Mouse (Mus musculus) hindbrain, postnatal 0 days (tissue): Measurements from ENCODE around the gene Rnaseh2a. TPM values are rescaled to one million over a fixed set of nuclear protein-coding genes. Genes with fewer than 3 reads are reported as not detected.
A peak's percentile ranks its signal among the peaks of the same experiment; 100 is the strongest.

Experiments
- ATAC-seq: fragments of 200-750 bp; cut with Nextera tagmentation; 2 replicates; pipeline ENCODE4 v1.8.0; 2017; ENCODE audit warnings: mild to moderate bottlenecking, moderate TSS enrichment, moderate library complexity
- DNase-seq: peaks from one replicate; pipeline ENCODE4 v3.0.0-alpha.2; 2015; ENCODE audit warnings: low spot score
- H3K27ac ChIP-seq: fragments of 300-500 bp; sonication (generic); 2 replicates; pipeline ENCODE4 v1.5.1; 2014; ENCODE audit warnings: mild to moderate bottlenecking
- H3K27me3 ChIP-seq: fragments of 300-500 bp; sonication (generic); 2 replicates; pipeline ENCODE4 v1.6.1; 2014; ENCODE audit warnings: low read length, mixed read lengths; ENCODE audit not compliant: insufficient read depth
- H3K36me3 ChIP-seq: fragments of 300-500 bp; sonication (generic); 2 replicates; pipeline ENCODE4 v1.6.1; 2014; ENCODE audit warnings: low read length, mixed read lengths; ENCODE audit not compliant: insufficient read depth
- H3K4me1 ChIP-seq: fragments of 300-500 bp; sonication (generic); 2 replicates; pipeline ENCODE4 v1.6.1; 2014; ENCODE audit warnings: antibody characterized with exemption, low read length, mixed read lengths; ENCODE audit not compliant: insufficient read depth
- H3K4me2 ChIP-seq: fragments of 300-500 bp; sonication (generic); 2 replicates; pipeline ENCODE4 v1.6.1; 2014; ENCODE audit warnings: low read depth, mild to moderate bottlenecking, low read length, moderate library complexity, mixed read lengths
- H3K4me3 ChIP-seq: fragments of 300-500 bp; sonication (generic); 2 replicates; pipeline ENCODE4 v1.5.1; 2014; ENCODE audit warnings: low read length
- H3K9ac ChIP-seq: fragments of 300-500 bp; sonication (generic); replicated peaks from 2 replicates; pipeline ENCODE4 v1.6.1; 2014; ENCODE audit warnings: mild to moderate bottlenecking, low read length, moderate library complexity, mixed read lengths
- H3K9me3 ChIP-seq: fragments of 300-500 bp; sonication (generic); 2 replicates; pipeline ENCODE4 v1.6.1; 2016; ENCODE audit warnings: low read length, mixed read lengths
- CTCF ChIP-seq: IDR thresholded peaks from 2 replicates; pipeline ENCODE4 v1.5.1; 2016; ENCODE audit warnings: antibody characterized with exemption, control low read depth, low read depth
- WGBS: fragments of 180-500 bp; shearing (Covaris S2); extraction: QIAGEN DNeasy Blood & Tissue Kit; methylation state at CpG from one replicate; pipeline ENCODE4 v1.1.7; 2014; 5-methylcytosine and 5-hydroxymethylcytosine counted together
- polyA plus RNA-seq: library from polyadenylated mRNA; unstranded; fragments of >200 nt; fragmentation: Nextera tagmentation; extraction: Ambion mirVana; gene quantifications from 2 replicates; pipeline ENCODE4 v1.2.1, GENCODE M21; 2015
- total RNA-seq: library from RNA; depleted of rRNA; stranded (reverse); fragments of >200 nt; gene quantifications from 2 replicates; pipeline ENCODE4 v1.2.3, GENCODE M21; 2014

The Rnaseh2a gene
- total and polyA plus RNA-seq, 2 experiments from 2014 or later = 45.9 to 59.0 TPM

DNA sequence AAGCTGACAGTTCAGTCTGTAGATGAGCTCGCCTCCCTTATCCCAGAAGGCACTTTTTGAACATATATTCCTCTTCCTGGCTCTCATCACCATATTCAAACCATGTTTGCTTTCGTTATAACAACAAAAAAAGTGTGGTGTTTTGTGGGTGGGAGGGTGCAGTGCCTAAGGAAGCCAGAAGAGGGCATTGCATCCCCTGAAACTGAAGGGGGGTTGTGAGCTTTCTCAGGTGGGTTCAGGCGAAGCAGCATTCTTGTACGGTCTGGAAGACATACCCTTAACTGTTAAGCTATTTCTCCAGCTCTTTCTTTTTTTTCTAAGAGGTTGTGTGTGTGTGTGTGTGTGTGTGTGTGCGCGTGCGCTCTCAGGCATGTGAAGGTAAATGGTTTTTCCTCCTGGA is 5.9 kb upstream of the Rnaseh2a start:
- TF ChIP-seq CTCF = peak; percentile 89
- WGBS = 31% methylated on average over 7 of the region's 7 CpGs
- no peak for ATAC-seq
- Histone ChIP-seq H3K4me1 (peaks cover 33% of the 10 kb centered on the region), H3K27me3 (no peaks in the 10 kb centered on the region), H3K36me3 (peaks cover 18% of the 10 kb centered on the region; the same call in 1 of the 2 replicates), H3K4me3 (peak overlapping the region; percentile 51; the same call in 1 of the 2 replicates), H3K4me2 (peak overlapping the region; percentile 98), H3K27ac (no peak overlapping the region), H3K9ac (no peak overlapping the region), H3K9me3 (no peaks in the 10 kb centered on the region)
- peak; percentile 76 for DNase-seq

GRCm38 (mm10) chr8:84974543-84975142 is 5.1 kb upstream of the Rnaseh2a start:
- Histone ChIP-seq H3K4me1 (peaks cover 27% of the 10 kb centered on the region), H3K9ac (no peak overlapping the region), H3K4me2 (no peak overlapping the region), H3K9me3 (no peaks in the 10 kb centered on the region), H3K36me3 (peaks cover 18% of the 10 kb centered on the region; the same call in 1 of the 2 replicates), H3K27me3 (no peaks in the 10 kb centered on the region), H3K27ac (no peak overlapping the region), H3K4me3 (no peak overlapping the region)
- 83% methylated on average over 8 of the region's 8 CpGs for WGBS
- DNase-seq (no peak), ATAC-seq (no peak)
- no peak for TF ChIP-seq CTCF

DNA sequence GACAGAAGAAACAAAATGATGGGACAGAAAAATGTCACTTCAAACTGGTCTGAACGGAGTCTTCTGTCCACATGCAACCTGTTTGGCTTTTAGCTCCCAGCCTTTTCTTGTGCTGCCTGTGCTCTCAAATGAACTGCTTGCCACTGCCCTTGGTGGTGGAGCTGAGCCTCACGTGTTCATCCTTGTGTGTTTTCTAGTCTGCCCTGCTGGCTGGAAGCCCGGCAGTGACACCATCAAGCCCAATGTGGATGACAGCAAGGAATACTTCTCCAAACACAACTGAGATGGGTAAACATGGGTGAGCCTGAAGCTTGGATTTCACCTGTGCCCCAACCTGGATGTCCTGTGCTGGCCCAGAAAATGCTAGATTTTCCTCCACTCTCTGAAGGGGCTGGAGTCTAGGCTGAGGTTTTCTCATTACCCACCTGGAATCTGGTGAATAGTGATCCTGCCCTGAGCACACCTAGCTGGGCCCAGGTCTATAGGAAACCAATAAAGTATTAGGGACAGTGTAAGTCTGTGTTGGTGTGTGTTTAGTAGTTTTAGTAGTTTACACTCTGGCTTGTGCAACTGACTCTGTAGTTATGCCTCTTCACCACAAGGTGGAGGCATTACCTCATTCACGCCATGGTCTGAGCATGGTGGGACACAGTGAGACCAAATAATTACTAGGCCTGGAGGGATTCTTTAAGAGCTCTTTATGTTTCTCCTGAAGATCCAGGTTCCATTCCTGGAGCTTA is 4.4 kb upstream of the Rnaseh2a start:
- TF ChIP-seq CTCF = peak; percentile 96
- Histone ChIP-seq H3K9ac (no peak overlapping the region), H3K36me3 (peaks cover 18% of the 10 kb centered on the region; the same call in 1 of the 2 replicates), H3K9me3 (no peaks in the 10 kb centered on the region), H3K4me2 (no peak overlapping the region), H3K4me1 (peaks cover 22% of the 10 kb centered on the region), H3K27ac (no peak overlapping the region), H3K27me3 (no peaks in the 10 kb centered on the region), H3K4me3 (no peak overlapping the region)
- DNase-seq (peak; percentile 85), ATAC-seq (peak; percentile 27; the same call in 1 of the 2 replicates)
- 58% methylated on average over 4 of the region's 4 CpGs for WGBS

- TF ChIP-seq CTCF = no peak
- Histone ChIP-seq H3K4me1 (peaks cover 22% of the 10 kb centered on the region), H3K27ac (no peak overlapping the region), H3K9ac (no peak overlapping the region), H3K27me3 (no peaks in the 10 kb centered on the region), H3K4me2 (no peak overlapping the region), H3K36me3 (peaks cover 18% of the 10 kb centered on the region; the same call in 1 of the 2 replicates), H3K9me3 (no peaks in the 10 kb centered on the region), H3K4me3 (no peak overlapping the region)
- DNase-seq (no peak), ATAC-seq (no peak)
- WGBS = 86% methylated on average over 1 of the region's 1 CpGs
These were observed 3.5 kb upstream of the Rnaseh2a start for GRCm38 (mm10) chr8:84973079-84973478.

GRCm38 (mm10) chr8:84970913-84971312 is 1.3 kb upstream of the Rnaseh2a start:
- no peak for TF ChIP-seq CTCF
- no peak for DNase-seq
- peaks cover 18% of the 10 kb centered on the region for H3K4me1 ChIP-seq
- ATAC-seq = no peak
- H3K4me2 ChIP-seq = peak overlapping the region; percentile 88
- WGBS = 66% methylated on average over 5 of the region's 5 CpGs
- peak overlapping the region; percentile 73 for H3K4me3 ChIP-seq
- H3K36me3 ChIP-seq = peaks cover 18% of the 10 kb centered on the region; the same call in 1 of the 2 replicates
- no peaks in the 10 kb centered on the region for H3K9me3 ChIP-seq
- H3K9ac ChIP-seq = peak overlapping the region; percentile 88
- H3K27me3 ChIP-seq = no peaks in the 10 kb centered on the region
- H3K27ac ChIP-seq = no peak overlapping the region

DNA sequence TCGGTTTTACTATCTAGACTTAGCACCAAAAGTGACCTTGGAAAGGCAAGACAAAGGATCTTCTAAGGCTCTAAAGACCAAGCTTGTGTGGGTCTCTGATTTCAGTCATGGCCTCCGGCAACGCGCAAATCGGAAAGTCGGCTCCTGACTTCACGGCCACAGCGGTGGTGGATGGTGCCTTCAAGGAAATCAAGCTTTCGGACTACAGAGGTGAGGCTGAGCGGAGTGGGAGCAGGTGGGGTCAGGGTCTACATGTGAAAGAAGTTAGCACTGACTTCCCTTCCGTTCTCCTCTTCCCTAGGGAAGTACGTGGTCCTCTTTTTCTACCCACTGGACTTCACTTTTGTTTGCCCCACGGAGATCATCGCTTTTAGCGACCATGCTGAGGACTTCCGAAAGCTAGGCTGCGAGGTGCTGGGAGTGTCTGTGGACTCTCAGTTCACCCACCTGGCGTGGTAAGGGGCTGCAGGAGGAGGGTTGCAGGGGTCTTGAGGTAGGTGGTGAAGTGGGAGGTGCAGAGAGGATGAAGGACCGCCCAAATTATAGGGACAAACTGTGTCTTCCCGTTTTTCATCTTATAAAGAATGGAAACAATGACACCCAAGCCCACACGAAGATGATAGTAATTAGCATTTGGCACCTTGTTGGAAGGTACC is 696 bp upstream of the Rnaseh2a start:
- no peak for ATAC-seq

More for the DNA sequence above, 696 bp upstream of the Rnaseh2a start:
- Histone ChIP-seq H3K27ac (peak overlapping the region; percentile 91), H3K4me2 (peak overlapping the region; percentile 88), H3K36me3 (peaks cover 18% of the 10 kb centered on the region; the same call in 1 of the 2 replicates), H3K9ac (peak overlapping the region; percentile 88), H3K9me3 (no peaks in the 10 kb centered on the region), H3K4me3 (peak overlapping the region; percentile 73), H3K27me3 (no peaks in the 10 kb centered on the region), H3K4me1 (peaks cover 17% of the 10 kb centered on the region)
- no peak for TF ChIP-seq CTCF
- 6% methylated on average over 21 of the region's 21 CpGs for WGBS
- DNase-seq = no peak
